Mouse (Mus musculus) thymus, postnatal 0 days (tissue): Measurements from ENCODE around the gene Cd300ld5. TPM values are rescaled to one million over a fixed set of nuclear protein-coding genes. Genes with fewer than 3 reads are reported as not detected.
"Not testable (repeated sequence)": the region's sequence is repeated elsewhere in the genome, so short reads cannot be mapped to it uniquely, and the experiment has no call there.

Experiments
- DNase-seq: peaks from one replicate; pipeline ENCODE4 v3.0.0-alpha.2; 2015; ENCODE audit warnings: low spot score
- polyA plus RNA-seq: library from polyadenylated mRNA; unstranded; fragments of >200 nt; fragmentation: Nextera tagmentation; extraction: Ambion mirVana; gene quantifications from 2 replicates; pipeline ENCODE4 v1.2.1, GENCODE M21; 2015

Cd300ld5 gene
- 0.49 TPM in 1 of 2 replicates, not detected in the other for polyA plus RNA-seq

DNA sequence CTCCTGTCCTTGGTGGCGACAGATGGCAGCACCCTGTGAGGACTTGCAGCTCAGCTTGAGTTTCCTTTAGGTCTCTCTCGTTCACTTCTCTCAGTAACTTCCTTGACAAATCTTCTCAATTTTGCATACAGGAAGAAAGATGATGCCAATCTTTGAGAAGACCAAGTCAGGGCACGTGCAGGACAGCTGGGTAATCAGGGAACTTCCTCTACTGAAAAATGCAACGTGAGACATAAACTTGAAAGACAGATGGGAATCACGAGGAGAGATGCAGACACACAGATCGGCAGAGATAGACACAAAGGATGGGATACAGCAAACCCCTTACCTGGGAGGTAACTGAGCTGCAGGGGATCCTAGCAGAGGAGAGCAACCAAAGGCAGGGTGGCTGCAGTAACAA is at the start of gene Cd300ld5:
TSS of gene Cd300ld5 (minus strand) at position 101 of the 400 bp plus-strand sequence.
- DNase-seq = not testable (repeated sequence)

DNA sequence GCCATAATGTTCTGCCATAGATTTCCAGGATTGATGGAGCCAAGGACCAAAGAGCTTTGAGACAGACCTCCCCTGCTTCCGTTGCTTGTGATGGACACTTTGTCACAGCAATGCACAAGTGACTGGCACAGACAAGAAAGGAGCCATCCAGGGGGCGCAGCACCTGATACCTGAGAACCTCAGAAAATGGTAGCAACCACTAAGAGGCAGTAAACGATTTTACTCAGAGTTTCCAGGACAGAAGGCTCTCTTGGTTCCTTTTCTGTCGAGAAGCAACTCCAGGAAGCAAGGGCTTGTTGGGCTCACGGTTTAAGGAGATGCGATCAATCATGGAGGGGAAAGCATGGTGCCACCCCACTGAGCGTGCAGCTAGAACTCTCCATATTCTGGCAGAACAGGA is 48.6 kb upstream of the Cd300ld5 start:
- no peak for DNase-seq

DNA sequence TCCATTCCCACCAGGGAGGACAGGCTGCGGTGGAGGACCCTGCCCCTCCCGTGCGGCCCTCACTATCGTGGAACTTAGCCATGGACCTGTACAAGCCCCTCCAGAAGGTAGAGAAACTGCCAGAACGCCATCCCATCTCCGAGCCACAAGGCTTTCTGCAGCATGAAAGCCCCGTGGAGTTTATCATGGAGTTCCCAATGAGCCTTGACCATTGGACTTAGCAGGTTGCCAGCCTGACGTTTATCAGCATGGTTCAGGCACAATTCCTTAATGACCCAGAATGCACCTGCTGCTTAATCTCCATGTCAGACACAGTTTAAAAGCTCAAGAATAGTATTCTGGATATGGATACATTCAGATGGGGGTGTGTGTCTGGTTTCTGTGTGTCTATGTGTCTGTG is 47.5 kb upstream of the Cd300ld5 start:
- no peak for DNase-seq

DNA sequence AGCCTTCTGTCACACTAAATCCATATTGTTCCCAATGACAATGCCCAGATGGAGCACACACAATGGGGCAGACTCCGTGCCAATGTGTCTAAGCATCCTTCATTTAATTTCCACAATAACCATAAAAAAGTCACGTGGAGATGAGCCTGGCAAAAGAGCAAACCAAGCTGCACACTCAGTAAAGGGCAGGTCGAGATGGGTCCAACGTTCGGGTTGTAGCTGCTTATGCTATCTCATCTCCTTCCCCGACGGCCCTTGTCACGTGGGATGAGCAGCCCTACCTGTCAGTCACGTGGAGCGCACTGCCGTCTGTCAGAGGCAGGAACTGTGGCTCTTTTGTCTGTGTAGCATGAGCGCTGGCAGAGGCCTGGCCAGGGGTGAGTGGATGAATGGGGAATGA is 47.0 kb upstream of the Cd300ld5 start:
- DNase-seq = no peak

DNA sequence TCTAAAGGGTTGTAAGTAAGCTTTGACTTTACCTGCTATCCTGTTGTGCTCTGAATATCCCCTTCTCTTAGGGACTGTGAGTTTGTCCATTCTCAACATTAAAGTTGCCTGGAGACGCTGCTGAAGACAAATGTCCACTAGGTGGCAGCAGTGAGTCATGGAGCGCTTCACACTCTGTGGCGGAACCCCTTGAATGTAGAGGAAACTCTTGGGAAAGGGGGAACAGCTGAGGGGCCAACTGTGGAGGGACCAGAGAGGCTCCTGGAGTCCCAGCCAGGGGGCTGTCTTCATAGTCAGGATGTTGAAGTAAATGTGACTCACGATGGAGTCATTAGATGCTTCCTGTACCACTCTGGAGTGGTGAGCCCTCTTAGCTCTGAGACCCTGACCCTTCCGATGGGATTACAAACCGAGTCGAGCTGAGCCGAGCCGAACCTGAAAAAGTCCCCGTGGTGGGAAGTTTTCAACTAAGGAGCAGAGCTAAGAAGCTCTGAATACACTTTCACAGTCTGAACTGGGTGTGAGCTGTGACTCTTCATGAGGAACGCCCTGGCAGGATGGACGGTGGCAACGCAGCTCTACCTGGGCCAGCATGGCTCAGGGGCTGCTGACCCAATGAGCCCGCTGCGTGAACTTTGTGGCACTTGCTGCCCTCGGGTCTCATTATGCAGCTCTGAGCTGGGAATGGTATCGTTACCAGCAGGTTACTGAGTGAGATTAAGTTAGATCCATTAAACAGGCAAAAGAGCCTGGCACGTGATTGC is 46.0 kb upstream of the Cd300ld5 start:
- DNase-seq = peak; percentile 76

DNA sequence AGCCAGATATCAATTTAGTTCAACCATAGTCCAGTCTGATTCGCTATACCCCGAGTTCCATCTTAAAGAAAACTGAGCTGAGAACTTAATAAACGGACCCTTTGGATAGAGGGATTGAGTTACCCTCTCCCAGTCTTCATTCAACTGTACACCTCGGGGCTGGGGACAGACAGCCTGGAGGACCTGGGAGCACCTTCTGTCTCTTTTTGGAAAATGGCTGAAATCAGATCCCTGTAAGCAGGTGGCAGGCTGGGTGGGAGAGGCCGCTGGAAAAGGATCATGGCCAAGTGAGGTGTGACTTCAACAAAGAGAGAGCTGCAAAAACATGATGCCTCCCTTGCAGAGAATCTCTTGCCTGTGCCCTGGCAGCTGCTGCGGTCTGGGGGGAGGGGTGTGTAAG is 44.6 kb upstream of the Cd300ld5 start:
- no peak for DNase-seq

DNA sequence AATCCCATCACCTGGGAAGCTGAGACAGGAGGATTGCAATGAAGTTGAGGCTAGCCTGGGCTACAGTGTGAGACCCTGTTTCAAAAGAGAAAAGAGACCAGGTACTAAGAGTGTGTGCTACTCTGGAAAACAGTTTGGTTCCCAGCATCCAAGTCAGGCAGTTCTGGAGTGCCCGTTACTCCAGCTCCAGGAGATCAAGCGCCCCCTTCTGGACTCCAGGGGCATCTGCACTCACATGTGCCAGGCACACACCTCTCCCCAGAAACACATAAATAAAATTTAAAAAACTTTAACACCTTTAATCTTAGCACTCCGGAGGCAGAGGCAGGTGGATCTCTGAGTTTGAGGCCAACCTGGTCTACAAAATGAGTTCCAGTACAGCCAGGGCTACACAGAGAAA is 43.8 kb upstream of the Cd300ld5 start:
- no peak for DNase-seq

DNA sequence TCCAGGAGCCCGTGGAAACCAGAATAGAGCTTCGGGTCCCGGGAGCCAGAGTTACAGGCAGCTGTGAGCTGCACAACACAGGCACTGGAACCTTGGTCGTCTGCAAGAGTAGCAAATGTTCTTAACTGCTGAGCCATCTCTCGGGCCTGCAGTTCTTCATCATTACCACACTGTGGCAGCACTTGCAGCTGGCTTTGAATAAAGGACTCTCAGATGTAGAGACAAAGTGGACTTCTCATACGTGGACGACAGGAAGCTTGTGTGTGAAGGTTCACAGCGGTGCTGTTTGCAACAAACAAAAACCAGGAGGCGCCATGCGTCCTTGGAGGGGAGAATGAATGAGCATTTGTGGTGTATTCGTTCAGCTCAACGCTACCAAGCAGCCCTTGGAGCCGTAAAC is 43.3 kb upstream of the Cd300ld5 start:
- peak; percentile 71 for DNase-seq

DNA sequence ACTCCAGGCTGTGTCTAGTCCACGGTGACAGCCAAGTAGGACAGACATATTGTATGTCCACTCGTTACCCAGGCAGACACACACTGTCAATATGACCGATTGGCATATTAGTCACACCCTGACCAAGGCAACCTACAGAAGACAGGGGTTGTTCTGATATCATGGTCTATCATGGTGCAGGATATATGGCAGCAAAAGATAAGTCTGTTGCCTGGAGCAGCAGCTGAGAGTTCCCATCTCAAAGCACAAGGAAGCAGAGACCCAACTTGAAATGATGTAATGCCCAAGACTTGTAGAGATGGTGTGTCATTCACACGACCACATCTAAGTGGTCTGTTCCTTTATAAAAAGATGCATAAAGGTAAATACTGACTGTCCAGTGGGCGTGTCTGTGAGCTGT is 41.1 kb upstream of the Cd300ld5 start:
- no peak for DNase-seq

DNA sequence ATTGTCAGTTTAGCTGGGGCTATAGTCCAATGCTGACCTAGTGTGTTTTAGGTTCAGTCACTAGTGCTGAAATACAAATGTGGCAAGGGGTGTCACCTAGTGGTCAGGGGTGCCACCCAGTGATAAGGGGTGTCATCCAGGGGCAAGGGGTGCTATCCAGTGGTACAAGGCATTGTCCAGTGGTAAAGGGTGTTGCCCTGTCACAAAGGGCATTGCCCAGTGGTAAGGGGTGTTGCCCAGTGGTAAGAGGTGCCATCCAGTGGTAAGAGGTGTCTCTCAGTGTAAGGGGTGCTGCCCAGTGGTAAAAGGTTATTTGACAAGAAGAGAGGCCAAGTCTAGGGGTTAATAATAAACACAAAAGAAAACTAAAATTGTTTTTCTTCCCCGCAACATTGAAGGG is 39.9 kb upstream of the Cd300ld5 start:
- no peak for DNase-seq

DNA sequence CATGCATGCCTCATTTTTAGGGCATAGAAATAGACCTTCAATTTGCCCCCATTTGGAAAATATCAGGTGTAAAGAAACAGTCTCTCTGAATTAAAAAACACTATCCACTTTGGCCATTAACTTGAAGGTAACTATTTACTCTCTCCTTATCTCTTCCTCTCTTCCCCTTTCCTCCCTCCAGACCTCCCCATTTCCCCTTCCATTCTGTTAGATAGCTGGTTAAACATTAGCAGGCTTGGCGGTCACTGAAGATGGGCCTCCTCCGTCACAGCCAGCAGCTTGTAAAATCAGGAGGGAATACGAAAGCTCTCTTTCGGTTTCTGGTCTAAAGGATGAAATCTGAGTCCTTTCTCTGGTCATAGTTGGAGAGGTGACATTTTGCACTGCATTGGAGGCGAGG is 38.3 kb upstream of the Cd300ld5 start:
- no peak for DNase-seq

DNA sequence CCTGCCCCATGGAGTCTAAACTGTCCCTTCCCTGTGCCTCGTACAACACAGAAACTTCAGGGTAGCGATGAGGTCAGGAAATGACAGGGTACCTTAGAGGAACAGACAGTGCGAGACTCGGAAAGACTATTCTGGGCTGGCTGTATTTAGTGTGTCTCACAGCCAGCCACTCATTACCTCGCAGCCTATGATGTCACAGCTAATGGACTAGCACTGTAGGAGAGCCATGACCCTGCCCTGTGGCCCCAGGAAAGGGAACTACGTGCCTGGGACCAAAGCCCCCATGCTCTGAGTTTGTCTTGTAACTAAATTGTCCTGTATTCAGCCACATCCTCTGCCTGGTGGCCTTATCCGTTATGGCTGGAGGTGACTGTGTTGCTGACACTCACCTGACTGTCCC is 37.8 kb upstream of the Cd300ld5 start:
- DNase-seq = no peak

DNA sequence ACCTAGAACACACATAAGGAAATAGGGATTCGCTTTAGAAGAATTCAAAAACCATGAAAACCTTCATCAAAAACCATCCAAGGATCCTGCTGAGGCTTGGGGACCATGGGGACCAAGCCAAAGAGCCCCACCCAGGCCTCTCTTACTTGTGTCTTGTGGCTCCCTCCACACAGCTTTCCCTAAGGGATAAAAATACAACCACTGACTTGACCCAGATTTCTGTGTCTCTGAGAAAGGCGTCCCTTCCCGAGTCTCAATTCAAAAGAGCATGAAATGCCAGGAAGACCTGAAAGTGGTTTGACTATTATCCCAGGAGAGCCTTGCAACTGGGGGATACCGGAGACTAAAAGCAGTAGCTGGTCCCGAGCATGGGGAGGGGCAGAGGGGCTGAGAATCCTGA is 35.4 kb upstream of the Cd300ld5 start:
- DNase-seq = no peak

DNA sequence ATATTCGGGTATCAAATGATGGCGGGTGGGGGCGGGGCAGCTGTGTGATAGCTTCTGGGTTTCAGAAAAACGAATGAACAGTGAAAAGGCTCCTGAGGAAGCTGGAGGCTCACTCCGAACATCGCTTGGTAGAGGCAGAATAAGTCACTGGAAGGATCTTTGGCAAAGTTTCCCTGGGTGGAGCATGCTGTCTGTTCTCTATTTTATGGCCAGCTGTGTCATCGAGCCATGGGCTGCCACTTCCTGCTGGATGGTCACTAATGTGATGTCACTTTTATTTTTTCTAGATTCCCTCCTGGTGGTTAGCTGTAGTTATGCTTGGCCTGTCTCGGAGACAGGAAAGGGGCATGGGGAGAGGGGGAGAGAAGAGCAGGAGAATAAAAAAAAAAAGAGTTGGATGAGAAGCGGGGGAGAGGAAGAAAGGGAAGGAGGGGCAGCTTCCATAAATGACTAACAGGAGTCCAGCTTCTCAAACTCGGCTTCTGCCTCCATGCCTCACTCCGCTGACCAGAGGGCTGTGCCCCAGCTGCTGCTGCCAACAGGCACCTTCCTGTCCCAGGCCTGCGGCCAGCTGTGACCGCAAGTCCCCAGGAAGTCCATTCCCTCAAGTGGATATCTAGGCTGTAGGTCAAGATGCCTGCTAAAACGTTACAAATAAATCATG is 34.2 kb upstream of the Cd300ld5 start:
- no peak for DNase-seq

DNA sequence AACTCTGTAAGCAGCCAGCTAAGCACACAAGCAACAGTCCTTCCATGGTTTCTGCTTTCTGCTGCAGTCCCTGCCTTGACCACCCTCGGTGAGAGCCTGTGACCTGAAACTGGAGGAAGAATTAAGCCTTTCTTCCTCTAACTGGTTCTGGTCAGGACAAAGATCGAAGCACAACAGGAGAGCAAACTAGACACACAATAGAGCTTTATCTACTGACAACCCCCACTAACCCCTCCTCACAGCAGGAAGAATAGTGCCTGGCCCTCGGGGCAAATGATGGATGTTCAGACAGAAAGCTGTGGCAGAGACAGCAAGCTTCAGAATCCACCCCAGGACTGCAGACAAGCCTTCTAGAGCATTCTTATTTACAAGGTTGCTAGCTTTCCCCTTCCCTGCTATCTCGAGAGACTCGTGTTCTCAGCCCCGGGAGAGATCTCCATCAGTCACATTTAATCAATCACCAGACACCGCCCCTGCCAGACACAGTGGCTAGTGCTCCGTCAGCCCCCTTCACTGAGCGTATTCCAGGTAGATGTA is 33.5 kb upstream of the Cd300ld5 start:
- no peak for DNase-seq

DNA sequence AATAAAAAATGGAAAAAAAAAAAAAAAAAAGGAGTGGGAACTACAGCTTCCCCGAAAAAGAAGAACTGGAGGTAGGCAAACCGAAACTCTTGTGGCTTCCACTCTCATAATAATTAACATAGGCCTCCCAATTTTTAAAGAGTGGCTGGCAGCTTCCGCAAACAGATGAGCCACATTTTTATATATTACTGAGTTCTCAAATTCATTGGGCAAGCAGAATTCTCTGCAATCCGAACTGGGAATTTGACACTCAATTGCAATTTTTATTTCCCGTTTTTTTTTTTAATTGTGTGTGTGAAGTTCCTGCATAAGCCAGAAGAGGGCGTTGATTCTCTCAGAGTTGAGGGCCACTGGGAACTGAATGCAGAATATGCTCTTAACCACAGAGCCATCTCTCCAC is 29.2 kb upstream of the Cd300ld5 start:
- no peak for DNase-seq

DNA sequence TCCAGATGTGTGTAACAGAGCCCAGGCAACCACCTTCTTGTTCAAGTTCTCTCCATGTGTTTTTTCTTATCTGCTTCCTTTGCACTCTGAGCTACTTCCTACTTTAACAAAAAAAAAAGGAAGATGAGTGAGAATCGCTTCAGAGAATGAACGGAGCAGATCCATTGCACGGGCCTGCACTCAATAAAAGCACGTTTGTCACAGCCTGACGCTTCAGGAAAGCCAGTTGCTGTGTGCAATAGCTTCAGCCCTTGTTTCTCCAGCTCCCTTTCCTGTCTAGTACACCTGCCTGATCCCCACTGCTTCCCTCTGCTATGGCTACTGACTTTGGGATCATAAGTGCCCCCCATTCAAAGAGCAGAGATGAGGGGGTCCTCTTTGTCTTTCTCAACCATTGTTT is 24.5 kb upstream of the Cd300ld5 start, which contains the start of gene Cd300e:
TSS of gene Cd300e (minus strand) at position 101 of the 400 bp plus-strand sequence.
- no peak for DNase-seq

DNA sequence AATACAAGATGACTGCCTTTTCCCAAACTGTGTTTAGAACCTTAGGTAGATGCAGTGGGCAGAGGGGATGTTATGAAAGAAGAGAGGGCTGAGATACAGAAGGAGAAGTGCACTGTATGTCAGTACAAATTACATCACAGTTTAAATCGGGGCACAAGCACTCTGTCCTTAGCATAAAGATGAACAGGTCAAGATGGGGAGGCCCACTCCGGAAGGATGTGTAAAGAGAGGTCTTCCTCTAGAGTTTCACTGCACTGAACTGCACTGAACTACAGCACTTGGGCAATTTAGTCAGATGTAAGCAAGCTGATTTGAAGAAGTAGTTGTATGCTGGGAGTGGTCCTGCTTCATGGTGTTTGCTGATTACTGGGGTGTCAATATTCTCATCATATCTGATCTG is 22.2 kb upstream of the Cd300ld5 start:
- no peak for DNase-seq

DNA sequence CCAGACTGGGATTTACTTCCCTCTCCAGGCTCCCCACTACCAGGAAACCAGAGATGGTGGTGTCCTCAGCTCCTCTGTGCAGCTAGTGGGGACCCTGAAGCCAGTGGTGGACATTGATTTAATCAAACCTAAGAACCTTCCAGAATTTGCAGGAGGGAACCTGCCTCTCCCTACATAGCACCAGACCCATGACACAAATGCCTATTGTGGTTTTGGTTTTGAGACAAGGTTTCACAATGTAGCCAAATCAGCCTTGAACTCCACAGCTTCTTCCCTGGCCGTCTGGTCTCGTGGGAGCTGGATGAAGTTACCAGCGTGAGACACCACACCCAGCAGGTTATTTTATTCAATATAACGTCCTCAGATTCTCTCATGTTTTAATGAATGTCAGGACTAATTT is 21.1 kb upstream of the Cd300ld5 start:
- no peak for DNase-seq

DNA sequence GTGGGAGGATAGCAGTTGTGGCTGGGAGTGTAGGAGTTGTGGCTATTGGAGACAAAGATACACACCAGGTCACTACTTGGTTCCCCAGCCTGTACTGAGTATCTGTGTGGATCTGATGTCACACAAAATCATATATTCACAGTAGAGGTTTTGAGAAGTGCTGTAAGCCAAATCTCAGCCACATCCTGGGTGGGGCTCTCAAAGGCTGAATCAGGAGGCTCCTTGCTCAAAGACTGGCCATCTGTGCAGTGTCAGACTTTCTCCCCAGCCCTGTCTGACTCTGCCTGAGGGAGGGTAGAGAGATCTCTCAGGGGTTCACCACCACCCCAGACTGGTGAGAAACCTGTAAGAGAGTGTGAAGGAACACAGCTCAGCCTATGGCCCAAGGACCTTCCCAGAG is 17.0 kb upstream of the Cd300ld5 start:
- no peak for DNase-seq

DNA sequence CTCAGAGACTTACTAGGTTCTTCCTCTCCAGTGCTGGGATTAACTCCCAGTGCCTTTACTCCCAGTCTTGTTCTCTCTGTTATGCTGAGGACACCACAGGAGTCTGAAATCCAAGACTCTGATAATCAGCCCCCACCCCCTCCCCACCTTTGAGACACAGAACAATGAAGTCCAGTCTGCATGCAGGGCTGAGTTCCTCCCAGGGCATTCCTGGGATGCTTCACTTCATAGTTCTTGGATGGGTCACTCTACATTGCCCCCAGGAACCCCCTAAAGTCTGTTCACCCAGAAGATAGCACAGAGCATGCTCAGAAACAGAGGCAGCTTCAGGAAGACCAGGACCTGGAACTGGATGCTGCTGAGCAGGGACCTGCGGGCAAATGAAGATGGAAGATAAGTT is 15.4 kb upstream of the Cd300ld5 start:
- DNase-seq = no peak

DNA sequence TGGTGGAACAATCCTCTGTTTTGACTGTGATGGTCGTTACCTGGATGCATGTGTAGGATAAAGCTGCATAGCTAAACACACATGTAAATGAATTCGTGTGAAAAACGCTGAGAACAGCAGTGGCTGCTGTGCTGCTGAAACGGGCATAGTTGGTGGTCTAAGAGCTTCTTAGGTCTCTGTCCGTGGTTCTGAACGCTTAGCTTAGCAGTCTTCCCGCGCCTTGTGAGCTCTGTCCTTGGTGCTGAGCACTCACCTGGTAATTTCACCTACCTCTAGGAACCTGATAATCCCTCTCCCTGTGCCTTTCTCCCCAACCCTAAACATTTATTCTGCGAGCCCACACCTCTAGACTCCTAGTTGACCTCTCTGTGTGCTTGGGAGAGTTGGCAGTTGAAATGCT is 14.6 kb upstream of the Cd300ld5 start:
- peak; percentile 79 for DNase-seq
